Mouse (Mus musculus) C2C12 (cell line): ENCODE results near the gene Dnaja4.

Experiments used
- CEBPB ChIP-seq: IDR thresholded peaks from one replicate; pipeline ENCODE4 v1.6.1; 2011; ENCODE audit warnings: low read depth, mild to moderate bottlenecking, control low read depth, moderate library complexity
- CTCF ChIP-seq: IDR thresholded peaks from one replicate; pipeline ENCODE4 v1.5.1; 2011; ENCODE audit not compliant: control insufficient read depth, insufficient read depth, insufficient read length
- MAX ChIP-seq: IDR thresholded peaks from one replicate; pipeline ENCODE4 v1.6.1; 2011; ENCODE audit warnings: mild to moderate bottlenecking, control low read depth

DNA sequence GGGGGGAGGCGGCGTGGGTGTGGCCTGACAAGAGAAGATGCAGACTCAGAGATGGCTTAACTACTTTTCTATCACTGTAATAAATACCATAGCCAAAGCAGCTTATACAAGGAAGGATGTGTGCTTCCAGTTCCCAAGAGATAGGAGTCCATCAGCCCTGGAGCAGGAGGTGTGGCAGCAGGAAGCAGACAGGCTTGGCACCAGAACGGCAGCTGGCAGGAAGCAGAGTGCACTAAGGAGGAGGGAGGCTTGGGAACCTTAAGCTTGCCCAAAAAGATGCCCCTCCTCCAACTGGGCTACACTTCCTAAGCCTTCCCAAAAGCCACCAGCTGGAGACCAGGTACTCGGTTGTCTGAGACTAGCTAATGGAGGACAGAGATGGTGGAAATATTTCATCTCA, 15.8 kb upstream of the Dnaja4 start:
- TF ChIP-seq CTCF (no peak), CEBPB (no peak), MAX (no peak)
